Mouse (Mus musculus) heart, postnatal 36 days (tissue): ENCODE measurements around the gene Slc16a3. TPM values are rescaled to one million over a fixed set of nuclear protein-coding genes. Genes with fewer than 3 reads are reported as not detected.

Experiments
- DNase-seq, 2 experiments: peaks; one replicate each; pipeline ENCODE4 v3.0.0; 2021 to 2022
- intact Hi-C: fragments of 180-260 bp; cut with DNase I; formaldehyde crosslinking; loops from one replicate; pipeline ENCODE4 v1.15.1; 2025
- total RNA-seq, 2 experiments: library from RNA; stranded (reverse); gene quantifications; 2 replicates each; pipeline ENCODE4 v1.2.3; 2021

Gene Slc16a3
- total RNA-seq, result 1 to 10 TPM; 1.3 to 1.9 TPM

DNA sequence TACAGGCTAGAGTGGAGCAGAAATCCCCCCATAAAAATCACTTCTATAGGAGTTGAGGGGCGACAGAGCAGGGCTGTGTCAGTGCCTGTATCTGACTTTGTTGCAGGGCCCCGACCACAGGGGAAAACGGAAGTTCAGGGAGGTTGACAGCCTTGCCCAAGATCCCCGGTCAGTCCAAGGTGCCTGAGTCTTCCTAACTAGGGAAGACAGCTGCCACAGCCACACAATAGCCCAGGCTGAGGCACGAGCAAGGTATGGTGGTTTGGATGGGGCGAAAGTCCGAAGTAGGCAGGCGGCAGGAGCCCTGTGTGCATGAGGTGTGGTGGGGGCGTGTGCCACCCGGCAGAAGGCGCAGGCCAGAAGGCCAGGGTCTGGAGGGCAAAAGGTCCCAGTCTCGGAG is at the start of gene Slc16a3:
Slc16a3 (plus strand) TSS at position 153 of the 400 bp plus-strand sequence.
- DNase-seq, result no peak
- intact Hi-C loops, result no loop called here

DNA sequence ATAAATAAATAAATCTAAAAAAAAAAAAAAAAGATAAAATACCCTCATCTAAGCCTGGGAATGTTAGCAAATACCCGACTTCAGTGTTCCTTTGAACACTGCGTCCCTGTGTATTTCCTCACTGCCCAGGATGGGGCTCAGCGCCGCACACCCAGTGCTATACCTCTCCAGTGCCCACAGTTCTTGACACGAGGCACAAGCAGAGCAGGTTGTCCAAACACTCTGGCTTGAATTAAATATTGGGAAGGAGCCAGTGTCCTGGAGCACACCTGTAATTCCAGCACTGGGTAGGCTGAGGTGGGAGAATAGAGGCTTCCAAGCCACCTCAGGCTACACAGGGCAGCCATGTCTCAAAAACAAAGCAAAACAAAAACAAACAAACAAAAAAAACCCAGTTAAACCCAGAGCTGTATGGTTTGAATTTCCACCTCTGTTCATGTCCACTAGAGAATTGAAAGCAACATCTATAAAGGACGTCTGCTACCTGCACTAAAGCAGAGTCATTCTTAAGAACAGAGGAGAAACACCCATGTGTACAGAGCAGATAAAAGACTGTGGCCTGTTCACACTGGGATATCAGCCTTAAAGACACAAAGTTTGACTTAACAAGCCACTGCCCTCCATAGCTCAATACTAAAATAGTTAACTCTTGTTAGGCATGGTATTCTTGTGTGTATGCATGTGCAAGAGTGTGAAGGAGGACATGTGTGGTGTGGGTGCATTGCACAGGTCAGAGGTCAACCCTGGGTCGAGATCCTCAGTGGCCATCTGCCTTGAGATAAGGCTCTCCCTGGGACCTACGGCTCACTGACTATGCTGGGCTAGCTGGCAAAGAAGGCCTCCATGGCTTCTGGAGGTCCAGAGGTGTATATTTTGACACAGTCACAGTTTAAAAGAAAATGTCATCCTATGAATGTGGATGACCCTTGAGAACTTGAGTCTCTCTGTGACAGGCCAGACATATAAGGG is 47.7 kb upstream of the Slc16a3 start:
- intact Hi-C loops, result loop anchor here (5.0 kb wide), 1 partner anchor 98 kb away; no protein-coding TSS in a partner anchor
- no peak for DNase-seq

DNA sequence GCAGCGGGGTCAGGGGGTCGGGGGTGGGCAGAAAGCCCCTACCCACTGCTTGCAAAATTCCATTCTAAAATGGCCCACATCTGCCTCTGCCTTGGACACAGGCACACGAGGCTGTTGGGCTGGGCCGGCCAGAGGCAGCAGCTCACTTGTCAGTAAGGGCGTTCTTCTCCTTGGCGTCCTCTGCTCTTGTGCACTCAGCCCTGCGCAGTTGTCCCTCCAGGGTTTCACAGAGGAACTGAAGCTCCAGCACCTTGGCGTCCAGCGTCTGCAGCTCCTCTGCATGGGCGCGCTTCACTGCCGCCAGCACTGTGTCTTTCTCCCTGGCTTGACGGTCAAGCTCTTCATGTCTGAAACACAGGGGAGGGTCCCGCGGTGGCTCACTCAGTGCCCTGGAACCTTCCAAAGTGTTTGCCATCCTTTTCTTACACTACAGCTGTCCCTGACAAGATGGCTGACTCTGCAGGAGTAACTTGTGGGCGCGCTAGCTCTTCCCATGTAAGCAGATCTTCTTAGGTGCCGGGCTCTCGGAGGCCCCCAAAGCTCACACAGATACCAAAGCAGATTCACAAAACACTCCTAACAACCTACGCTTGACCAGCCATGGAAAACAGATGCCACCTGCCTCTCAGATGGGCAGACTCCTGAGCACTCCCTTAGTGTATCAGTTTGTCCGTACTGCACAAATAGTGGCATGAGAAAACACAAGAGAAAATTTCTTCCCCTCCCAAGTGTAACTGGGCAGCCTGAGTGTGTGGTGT is 46.4 kb upstream of the Slc16a3 start:
- intact Hi-C loops, result loop anchor here (5.0 kb wide), 1 partner anchor 100 kb away; no protein-coding TSS in a partner anchor
- DNase-seq, result no peak

DNA sequence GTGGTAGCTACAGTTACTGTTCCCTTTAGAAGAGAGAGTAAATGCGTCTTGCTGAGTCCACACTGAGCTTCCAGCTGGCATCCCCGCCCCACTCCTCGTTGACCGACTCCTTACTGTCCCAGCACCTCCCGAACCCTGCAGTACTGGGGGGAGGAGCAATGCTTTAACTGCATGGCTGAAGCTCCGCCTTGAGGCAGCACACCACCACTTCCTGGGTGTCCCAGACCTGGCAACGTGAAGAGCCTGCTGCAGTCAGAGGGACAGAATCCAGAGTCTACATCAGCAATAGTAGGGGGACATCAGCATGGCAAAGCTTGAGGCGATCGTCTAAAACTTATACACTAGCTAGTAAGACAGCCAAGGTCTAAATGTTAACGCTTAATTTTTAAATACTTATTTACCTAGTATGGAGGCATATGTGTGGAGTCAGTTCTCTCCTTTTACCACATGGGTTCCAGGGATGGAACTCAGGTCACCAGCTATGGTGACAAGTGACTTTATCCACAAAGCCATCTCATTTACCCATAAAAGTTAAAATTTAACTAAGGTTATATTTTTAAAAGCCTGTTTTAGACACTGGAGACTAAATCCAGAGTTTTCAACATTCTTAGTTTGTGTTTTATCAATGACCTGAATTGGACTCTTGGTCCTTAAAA is 45.7 kb upstream of the Slc16a3 start:
- DNase-seq, result no peak
- intact Hi-C loops, result loop anchor here (5.0 kb wide), 1 partner anchor 100 kb away; no protein-coding TSS in a partner anchor

DNA sequence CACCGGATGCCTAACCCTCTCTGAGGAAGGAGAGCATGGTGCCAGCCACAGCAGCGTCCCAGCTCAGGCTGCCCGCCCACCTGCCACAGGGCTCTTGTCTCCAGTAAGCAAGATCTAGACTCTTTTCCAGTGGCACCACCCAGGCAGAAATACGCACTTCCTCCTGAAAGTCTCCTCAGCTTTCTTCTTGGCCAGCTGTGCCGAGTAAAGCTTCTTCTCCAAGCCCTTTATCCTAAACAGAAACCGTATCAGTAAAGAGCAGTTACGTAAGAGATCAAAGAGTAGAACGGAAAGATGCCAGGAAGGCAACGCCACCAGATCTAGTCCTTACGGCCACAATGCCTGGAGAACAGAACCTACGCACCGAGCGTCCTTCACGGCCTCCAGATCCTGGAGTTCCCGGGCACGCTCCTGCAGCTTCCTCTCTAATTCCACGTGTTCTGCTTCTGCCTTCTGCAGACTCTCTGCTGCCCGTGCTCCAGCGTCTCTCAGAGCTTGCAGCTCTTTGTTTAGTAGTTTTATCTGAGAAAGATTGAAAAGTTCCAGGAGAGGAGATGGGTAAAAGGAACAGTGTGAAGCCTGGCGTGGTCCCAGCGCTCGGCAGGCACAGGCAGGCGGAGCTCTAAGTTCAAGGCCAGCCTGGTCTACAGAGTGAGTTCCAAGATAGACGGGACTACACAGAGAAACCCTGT is 45.0 kb upstream of the Slc16a3 start:
- DNase-seq, result peak; percentile 12 to 14

DNA sequence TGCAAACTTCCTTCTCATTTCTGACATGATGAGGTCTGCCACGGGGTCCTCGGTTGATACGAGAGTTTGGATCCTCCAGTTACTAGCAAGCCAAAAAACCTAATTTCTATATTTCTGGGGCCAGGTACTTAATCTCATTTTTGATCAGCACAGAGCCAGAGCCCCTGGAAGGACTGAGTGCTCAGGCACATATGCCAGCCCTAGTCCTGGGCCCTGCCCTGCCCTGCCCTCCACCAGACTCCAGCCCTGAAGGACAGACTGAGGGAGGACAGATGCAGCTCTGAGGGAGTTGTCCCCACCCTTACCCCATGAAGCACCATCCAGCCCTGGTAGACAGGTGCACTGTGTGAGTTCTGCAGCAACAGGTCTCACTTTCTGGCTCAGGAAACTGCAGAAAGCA is 43.7 kb upstream of the Slc16a3 start:
- DNase-seq, result no peak
- intact Hi-C loops, result loop anchor here (5.0 kb wide), 1 partner anchor 102 kb away; no protein-coding TSS in a partner anchor

More for the DNA sequence above, 45.0 kb upstream of the Slc16a3 start:
- intact Hi-C loops, result loop anchor here (5.0 kb wide), 1 partner anchor 101 kb away; no protein-coding TSS in a partner anchor

DNA sequence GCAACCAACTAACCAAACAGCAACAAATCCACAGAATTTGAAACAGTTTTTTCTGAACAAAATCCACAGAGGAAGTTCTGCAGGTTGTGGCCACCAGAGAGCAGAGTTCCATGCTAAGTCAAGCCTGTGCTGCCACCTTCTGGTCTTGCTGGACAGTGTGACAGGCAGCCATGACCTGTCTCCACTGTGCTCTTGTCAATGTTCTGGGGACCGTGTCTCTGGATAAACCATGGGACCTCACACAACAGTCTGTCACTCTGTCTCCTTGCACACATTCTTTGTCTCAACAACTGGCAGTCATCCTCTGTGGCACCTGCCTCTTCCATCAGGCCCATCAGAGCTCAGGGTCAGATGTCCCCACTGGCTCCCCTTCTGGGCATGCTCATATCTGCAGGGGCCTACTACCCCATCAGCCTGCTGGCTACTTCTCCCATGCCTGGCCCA is 42.8 kb upstream of the Slc16a3 start:
- peak; percentile 74 to 75 for DNase-seq
- intact Hi-C loops, result loop anchor here (1.0 to 5.0 kb wide), 2 partner anchors 136 to 183 kb away; partner anchors contain the start of gene Rac3

DNA sequence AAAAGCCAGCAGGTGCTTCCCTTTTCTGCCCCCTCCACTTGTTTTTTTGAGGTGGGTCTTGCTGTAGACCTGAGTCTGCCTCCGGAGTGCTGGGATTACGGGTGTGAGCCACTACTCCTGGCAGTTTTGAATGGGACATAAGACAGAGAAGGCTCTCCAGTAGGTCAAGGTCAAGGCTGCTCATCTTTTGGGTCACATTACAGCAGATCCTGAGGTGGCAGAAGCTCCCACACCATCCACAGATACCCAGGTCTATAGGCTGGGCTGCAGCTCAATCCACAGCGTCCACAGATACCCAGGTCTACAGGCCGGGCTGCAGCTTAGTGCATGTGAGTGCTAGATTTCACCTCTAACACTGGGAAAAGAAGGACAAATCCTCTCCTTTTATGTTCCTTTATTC is 34.5 kb upstream of the Slc16a3 start:
- DNase-seq, result no peak
- intact Hi-C loops, result no loop called here

DNA sequence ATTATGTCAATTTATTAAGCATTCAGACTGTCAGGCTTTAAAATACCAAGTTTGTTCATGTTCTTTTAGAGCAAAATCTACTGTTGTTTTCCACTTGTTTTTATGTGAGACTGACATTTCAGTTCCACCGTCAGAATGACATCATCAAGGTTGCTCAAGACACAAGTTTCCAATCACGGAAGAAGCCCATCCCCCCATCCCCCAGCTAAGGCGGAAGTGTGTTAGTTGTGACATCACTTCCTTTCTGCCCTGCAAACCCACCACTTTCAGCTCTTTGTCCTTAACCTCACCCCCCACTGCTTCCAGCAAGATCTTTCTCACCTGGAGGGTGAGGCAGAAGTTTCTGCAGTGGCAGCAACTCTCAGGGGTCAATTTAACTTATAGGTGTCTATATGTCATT is 31.8 kb upstream of the Slc16a3 start:
- intact Hi-C loops, result no loop called here
- no peak for DNase-seq

DNA sequence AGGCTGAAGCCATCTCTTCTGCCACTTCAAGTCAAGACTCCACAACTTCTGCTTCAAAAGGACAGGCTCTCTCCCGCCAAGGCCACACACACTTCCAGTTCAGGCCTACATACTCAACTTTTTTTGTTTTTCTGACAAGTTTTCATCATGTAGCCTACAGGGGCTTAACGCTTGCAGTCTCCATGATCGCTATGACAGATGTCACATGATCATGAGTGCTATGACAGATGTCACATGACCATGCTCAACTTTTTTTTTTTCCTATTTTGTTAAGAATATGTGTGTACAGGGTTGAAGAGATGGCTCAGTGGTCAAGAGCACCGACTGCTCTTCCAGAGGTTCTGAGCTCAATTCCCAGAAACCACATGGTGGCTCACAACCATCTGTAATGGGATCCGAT is 30.5 kb upstream of the Slc16a3 start:
- no peak for DNase-seq
- intact Hi-C loops, result no loop called here

DNA sequence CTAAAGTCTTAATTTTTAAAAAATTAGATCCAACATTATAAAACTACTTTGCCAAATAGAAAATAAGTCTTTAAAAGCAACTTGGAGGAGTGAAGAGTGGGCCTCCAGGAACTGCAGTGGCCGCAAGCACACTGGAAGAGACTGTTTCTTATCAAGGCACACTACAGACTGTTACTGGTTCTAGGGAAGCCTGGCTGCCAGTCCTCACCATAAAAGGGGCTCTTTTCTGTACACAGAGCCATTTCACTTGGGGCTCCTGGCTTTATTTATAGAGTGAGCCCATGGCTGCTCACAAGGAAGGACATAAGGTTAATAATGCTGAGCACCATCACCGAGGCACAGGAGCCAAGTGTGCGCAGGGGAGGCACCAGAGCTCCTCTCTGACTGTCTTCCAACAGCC is 25.8 kb upstream of the Slc16a3 start:
- intact Hi-C loops, result no loop called here

DNA sequence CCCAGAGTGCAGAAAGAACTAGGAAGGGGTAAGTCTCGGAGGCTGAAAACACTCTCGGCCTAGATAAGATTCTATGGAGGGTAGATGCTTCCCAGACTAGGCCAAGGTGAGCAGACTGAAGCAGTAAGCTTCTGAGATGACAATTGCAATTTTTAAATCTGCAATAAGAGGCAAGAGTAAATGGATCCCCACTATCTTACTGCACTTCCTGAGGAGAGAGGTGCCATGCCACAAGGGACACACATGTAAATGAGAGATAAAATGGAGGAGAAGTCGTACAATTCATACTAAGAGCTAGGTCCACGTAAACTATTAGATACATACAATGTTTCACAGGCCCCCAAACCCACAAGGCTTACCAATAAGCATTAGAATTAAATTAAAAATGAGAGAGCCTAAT is 19.8 kb upstream of the Slc16a3 start:
- intact Hi-C loops, result no loop called here
- no peak for DNase-seq

More for the DNA sequence above, 25.8 kb upstream of the Slc16a3 start:
- no peak for DNase-seq

DNA sequence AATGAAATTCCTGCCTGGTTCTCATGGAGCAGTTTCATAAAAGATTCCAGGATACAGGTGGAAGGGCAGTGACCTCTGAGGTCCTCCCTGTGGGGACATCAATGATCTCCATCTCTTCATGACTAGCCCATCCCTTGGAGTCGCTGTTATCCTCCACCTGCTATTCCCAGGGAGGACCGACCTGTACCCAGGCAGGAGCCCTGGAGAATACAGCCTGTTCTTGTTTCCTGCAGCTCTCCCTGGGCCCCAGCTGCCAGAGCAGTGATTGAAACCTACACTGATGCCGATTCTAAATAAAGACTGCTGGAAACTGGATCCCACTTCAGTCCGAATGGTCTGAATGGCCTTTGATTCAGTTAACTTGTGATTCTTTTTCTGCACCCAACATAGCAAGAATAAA is 16.8 kb upstream of the Slc16a3 start:
- DNase-seq, result no peak
- intact Hi-C loops, result no loop called here

DNA sequence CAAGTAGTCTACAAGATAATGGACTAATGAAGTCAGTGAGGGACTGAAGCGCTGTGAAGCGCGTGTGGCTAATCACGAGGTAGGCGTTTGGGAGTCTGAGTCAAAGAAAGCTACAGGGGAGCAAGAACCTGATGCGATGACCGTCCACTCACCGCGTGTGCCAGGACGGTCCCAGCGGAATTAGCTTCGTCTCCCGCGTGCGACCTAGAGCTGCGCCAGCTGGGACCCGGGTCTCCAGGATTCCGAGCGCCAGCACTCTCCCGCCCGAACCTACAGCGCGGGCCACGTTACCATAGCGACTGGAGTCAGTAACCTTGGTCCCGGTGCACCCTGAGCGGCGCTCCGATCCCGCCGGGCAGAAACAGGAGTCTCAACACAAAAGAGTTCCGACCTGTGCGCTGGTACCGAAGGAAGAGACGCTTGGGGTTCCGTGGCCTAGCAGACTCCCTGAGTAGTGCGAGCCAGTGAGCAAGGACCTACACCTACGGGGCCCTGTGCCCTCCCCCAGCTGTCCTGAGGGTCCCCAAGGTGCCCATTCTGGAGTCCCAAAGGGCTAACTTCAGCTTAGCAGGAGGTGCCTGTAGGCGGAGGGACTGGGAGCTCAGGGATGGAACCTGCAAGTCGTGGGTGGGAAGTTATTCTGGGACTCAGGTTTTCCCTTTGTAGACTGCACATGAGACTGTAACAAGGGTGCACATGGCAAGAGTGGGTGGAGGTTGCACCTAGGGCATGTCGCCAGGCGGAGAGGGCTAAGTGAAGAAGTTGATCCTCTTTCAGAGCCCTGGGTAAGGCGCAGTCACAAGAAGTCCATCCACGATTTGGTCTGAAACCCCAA is 15.5 kb upstream of the Slc16a3 start, which contains the start of gene Ccdc57:
Ccdc57 (minus strand) TSS at position 309 of the 835 bp plus-strand sequence.
- intact Hi-C loops, result no loop called here
- peak; percentile 88 to 92 for DNase-seq

DNA sequence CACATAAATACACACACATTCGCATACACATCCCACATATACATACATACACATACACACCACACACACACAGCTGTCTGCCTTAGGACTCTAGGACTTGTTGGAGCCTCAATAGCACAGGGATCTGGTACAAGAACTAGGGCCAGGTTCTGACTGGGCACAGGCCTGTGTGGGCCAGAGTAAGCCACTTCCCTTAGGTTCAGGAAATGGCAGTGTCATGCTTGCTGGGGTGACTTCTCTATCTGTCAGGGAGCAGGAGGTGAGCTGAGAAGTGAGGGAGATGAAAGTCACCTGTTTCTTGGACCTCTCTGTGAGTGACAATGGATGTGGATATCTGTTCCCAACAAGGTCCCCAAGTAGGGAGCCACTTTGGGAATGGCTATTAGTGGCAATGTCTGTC is 10.3 kb upstream of the Slc16a3 start:
- intact Hi-C loops, result no loop called here
- DNase-seq, result no peak

DNA sequence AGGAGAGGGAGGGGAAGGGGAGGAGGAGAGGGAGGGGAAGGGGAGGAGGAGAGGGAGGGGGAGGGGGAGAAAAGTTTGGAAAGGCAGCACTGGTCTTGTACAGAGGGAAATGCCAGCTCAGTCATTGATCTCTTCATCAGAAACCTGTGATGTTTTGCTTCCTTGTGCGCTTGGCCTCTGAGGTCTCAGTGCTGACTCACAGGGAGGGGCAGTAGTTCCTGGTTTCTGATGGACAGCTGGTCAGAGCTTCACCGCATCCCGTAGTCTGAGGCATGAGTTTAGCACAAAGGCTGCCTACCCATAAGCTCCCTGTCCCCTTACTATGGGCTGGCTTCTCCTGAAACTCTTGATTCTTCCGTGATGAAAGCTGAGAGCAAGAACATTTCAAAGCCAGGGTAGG is 9.5 kb upstream of the Slc16a3 start:
- intact Hi-C loops, result no loop called here
- no peak for DNase-seq

DNA sequence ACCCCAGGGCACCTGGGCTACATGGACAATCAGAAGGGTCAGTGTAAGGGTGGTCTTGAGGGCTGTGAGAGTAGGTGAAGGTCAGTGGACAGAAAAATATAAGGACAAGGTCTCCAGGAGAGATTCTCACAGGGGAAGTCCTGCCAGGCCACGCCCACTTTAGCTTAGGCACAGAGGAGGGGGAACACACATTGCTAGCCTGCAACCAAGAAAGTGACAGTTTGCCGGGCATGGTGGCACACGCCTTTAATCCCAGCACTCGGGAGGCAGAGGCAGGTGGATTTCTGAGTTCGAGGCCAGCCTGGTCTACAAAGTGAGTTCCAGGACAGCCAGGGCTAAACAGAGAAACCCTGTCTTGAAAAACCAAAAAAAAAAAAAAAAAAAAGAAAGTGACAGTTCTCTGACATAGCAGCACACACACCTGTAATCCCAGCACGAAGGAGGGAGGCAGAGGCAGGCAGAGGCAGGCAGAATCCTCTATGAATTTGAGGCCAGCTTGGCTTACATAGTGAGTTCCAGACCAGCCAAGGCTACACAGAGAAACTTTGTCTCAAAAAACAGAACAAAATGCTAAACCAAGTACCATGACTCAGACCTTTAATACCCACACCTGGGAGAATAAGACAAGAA is 8.5 kb upstream of the Slc16a3 start:
- DNase-seq, result no peak
- intact Hi-C loops, result no loop called here

DNA sequence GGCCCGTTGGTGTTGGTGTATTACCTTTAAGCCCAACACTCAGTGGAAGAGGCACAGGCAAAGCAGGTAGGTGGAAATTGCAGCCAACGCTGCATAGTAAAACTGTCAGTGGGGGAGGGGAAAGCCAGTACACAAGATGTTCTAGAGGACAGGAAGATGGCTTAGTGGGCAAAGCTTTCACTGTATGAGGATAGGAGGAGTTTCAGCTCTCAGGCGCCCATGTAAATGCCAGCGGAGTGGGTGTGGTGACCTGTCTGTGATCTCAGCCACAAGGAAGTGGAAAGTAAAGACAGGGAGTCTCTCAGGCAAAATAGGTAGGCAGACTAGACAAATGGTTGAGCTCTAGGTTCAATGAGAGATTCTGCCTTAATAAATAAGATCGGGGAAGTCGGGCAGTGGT is 7.3 kb upstream of the Slc16a3 start:
- DNase-seq, result no peak
- intact Hi-C loops, result no loop called here

DNA sequence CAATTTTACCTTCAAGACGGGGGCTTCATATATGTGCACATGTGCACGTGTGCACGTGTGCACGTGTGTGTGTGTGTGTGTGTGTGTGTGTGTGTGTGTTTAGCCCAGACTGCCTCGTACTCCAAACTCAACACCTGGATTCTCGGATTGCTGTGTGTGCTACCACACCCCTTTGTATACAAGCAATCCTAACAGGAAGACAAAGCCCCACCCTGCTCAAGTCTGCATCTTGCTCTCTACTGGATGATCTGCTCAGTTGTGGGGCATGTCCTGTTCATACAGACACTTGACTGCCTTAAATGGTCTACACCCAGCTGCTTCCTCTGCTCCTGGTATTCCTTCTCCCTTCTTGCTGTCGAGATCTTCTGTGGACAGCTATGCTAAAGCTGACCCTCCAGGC is 3.0 kb upstream of the Slc16a3 start:
- intact Hi-C loops, result no loop called here

More for the DNA sequence above, 3.0 kb upstream of the Slc16a3 start:
- DNase-seq, result no peak
